Mouse (Mus musculus) large intestine, adult 2 months (tissue): ENCODE results near the gene Hoxb6. TPM values are rescaled to one million over a fixed set of nuclear protein-coding genes. Genes with fewer than 3 reads are reported as not detected.

Source experiments
- DNase-seq: peaks from one replicate; pipeline ENCODE4 v3.0.0-alpha.2; 2012; ENCODE audit warnings: low read depth, low spot score
- WGBS: fragments of 180-500 bp; shearing (Covaris S2); methylation state at CpG from one replicate; pipeline ENCODE4 v1.1.7; 2018; 5-methylcytosine and 5-hydroxymethylcytosine counted together
- polyA plus RNA-seq: library from polyadenylated mRNA; depleted of rRNA; stranded (reverse); fragments of >200 nt; gene quantifications from 2 replicates; pipeline ENCODE4 v1.2.3, GENCODE M21; 2012; rRNA removed

Gene Hoxb6
- polyA plus RNA-seq = 4.7 and 23.1 TPM in 2 replicates

DNA sequence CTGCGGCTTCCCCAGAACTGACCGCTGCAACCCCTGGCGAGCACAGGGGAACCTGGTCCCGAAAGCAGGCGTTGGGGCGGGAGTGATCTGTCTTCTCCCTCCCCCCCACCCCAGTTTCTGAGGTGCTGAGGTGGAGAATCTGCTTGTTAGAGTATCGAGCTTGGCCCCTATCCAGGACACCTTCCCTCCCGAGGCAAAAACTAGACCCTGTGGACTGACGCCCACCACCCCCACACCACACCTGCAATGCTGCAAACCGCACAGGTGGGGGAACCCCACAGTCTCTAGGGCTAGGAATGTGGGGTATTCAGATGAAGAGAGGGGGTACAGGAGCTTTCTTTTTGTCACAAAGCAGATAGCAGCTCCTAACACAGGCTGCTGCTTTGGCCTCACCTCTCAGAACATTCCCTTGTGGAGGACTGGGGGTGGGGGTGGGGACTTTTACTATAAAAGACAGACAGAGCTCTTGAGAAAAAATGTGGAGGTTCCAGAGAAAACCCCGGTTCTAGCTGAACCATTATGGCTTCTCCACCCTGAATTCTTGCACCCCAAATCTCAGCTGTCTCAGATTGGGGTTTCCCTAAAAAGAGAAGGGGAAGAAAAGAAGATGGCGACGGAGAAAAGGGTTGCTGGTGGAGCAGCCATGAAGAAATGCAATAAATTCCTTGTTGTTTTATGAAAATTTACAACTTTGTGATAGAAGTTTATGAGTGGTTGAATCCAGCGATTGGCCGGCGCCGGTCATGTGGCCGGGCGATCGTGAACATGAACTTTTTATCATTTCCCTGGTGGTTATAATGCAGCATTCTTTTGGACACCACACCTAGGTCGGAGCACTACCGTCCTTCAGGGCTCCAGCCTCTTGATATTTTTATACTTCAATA, at the start of gene Hoxb6:
Gene Hoxb6, plus strand, starts transcription at position 796 of the 884 bp plus-strand sequence.
- WGBS = 17% methylated on average over 22 of the region's 22 CpGs
- no peak for DNase-seq

DNA sequence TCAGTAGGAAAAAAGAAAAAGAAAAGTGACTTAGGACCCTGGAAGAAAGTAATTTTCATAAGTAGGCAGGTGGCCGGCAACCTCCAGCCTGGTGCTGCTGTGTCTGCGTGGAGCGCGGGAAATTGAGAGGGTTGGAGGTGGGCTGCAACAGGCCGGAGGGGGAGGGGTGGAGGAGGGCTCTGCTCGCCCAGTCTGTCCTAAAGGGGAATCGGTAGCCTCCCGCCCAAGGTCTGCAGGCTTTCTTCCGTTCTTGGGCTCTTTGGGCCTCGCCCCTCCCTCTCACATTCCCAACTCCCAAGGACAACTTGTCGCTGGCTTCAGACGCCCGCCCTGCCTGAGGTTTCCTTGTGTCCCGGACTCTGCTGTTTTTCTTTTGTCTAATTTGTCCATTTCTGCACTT, 41.4 kb upstream of the Hoxb6 start:
- WGBS = 2% methylated on average over 14 of the region's 14 CpGs
- DNase-seq = no peak

DNA sequence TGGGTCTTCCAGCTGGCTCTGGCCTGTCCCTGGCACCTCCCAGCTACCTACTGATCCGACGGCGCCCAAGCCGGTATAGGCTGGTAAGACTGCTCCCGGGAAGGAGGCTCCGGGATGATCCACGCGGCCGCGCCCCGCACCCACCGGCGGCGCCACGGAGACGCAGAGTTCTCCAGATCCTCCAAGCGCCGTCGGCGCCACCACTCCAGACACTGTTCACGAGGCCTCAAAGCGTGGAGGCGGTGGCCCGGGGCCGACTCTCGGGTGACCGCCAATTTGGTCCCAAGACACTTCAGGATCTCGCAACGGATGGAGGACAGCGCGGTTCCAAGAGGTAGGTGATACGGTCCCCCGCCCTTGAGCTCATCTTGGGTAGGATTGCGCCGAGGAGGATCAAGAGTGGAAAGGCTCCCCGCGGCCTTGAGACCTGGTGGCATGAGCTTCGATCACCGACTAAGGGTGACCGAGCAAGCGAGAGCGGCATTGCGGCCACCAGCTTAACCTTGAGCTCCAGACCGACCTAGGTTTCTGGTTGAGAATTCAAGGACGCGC, 40.7 kb upstream of the Hoxb6 start:
- WGBS = under 1% methylated on average over 46 of the region's 46 CpGs
- DNase-seq = no peak

- 11% methylated on average over 12 of the region's 12 CpGs for WGBS
- DNase-seq = no peak
Measured at GRCm38 (mm10) chr11:96252541-96253120, 39.6 kb upstream of the Hoxb6 start.

- peak; percentile 28 for DNase-seq
- WGBS = 3% methylated on average over 11 of the region's 11 CpGs
Measured at GRCm38 (mm10) chr11:96254221-96254620, 38.1 kb upstream of the Hoxb6 start.

GRCm38 (mm10) chr11:96255111-96255995, 36.9 kb upstream of the Hoxb6 start:
- WGBS = 4% methylated on average over 39 of the region's 39 CpGs

GRCm38 (mm10) chr11:96255996-96256445, 36.3 kb upstream of the Hoxb6 start:
- DNase-seq = no peak
- 9% methylated on average over 14 of the region's 14 CpGs for WGBS

More at GRCm38 (mm10) chr11:96255111-96255995, 36.9 kb upstream of the Hoxb6 start:
- no peak for DNase-seq

DNA sequence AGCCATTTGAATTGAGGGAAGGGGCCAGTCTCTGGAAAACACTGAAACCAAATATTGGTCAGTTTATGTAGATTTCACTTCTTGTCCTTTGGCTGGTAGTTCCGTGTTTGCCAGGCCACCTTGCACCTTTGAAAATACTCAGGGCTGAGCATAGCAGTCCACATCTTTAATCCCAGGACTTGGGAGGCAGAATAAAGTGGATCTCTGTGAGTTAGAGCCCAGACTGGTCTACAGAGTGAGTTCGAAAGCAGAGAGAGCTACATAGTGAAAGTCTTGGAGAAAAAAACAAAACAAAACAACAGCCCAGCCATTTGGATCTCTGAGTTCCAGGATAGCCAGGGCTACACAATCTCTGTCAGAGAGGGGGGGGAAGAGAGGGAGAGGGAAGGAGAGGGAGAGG, 35.1 kb upstream of the Hoxb6 start:
- WGBS = 25% methylated on average over 2 of the region's 2 CpGs
- DNase-seq = no peak

DNA sequence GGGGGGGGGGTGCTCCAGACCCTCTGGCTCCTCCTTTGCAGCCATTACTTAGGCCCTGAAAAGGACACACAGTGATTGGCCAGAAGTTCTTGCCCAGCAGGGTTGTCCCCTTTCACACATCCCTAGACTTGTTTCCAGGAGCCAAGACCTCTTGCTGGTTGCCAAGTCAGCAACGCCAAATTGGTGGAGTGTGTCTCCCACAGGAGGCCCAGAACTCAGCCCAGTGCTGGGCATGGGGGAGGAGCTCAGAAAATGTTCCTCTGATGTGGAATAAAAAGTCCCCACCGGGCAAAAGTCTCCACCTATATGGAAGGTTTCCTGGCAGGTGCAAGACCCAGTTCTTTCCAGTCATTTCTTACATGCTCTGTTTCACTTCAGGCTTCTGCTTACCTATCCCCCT, 33.2 kb upstream of the Hoxb6 start:
- DNase-seq = no peak
- 11% methylated on average over 2 of the region's 2 CpGs for WGBS

DNA sequence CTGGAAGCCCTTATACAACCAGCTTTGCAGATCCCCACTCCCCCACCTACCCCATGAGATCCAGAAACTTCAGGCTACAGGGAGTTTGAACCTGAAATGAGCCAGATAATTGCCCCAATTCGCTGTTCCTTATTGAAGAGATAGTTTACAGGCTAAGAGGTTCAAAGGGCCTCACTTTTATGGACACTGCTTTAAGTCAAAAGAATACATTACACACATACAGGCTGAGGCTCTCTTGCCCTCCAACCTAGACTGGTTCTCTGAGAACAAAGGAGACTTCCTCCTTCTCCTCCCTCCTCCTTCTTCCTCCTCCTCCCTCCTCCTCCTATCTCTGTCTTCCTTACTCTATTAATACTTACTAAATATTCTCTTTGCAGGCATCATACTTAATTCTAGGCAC, 32.8 kb upstream of the Hoxb6 start:
- WGBS = 0% methylated on average over 1 of the region's 1 CpGs
- DNase-seq = peak; percentile 71

DNA sequence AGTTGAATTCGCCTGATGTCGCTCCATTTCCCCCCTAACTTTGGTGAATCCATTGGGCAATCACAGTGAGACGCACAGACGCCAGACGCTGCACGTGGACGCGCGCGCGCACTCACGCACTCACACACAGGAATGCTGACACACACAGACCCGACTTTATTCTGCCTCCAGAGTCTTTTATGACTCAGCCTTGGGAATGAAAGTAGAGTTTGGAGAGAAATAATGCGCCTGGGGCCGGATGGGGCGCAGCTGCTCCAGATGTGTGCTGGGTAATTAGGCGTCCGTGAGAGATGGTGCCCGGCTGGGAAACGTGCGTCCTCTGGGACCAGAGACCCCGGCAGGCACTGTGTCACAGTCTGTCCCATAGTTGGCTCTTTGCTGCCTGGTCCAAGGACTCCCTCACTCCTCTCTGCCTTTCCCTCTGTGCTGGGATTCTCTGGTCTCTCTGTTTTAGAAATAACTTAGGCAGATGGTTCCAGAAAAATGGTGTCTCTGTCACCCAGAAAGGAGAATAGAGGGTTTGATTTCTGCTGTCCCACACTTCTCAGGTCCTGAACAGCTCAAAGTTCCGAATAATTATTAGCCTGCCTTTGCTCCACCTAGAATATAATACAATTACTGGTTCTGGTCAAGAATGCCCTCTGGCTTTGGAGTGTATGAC, 31.8 kb upstream of the Hoxb6 start:
- DNase-seq = peak; percentile 48
- WGBS = 6% methylated on average over 23 of the region's 23 CpGs

DNA sequence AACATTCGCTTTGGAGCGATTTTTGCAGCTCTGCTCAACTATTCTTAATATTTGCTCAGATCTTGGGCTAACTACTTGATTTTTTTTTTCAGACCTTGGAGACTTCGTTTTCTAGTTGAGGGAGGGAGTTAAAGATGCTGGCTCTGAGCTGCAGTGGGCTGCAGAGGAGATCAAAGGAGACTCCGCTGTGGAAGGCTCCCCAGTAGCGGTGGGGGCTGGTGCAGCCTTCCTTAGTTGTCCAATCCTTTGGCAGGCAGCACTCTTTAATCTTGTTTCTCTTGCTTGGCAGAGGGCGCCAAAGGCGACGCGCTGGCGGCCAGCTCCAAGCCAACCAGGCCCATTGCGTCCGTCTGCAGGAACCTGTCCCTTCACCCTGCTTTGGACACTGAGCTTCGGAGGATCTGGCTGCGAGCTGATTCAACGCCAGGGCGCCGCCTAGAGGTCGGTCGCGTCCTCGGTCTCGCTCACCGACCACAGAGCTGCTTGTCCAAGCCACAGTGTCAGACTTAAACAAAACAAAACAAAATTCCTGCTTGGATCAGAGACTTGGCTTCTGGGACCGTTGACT, 30.9 kb upstream of the Hoxb6 start:
- 3% methylated on average over 24 of the region's 24 CpGs for WGBS
- DNase-seq = peak; percentile 67

- WGBS = 18% methylated on average over 6 of the region's 6 CpGs
- DNase-seq = no peak
Measured at GRCm38 (mm10) chr11:96262262-96262830, 29.9 kb upstream of the Hoxb6 start.

- WGBS = 8% methylated on average over 33 of the region's 33 CpGs
Measured at GRCm38 (mm10) chr11:96263636-96264389, 28.5 kb upstream of the Hoxb6 start.

DNA sequence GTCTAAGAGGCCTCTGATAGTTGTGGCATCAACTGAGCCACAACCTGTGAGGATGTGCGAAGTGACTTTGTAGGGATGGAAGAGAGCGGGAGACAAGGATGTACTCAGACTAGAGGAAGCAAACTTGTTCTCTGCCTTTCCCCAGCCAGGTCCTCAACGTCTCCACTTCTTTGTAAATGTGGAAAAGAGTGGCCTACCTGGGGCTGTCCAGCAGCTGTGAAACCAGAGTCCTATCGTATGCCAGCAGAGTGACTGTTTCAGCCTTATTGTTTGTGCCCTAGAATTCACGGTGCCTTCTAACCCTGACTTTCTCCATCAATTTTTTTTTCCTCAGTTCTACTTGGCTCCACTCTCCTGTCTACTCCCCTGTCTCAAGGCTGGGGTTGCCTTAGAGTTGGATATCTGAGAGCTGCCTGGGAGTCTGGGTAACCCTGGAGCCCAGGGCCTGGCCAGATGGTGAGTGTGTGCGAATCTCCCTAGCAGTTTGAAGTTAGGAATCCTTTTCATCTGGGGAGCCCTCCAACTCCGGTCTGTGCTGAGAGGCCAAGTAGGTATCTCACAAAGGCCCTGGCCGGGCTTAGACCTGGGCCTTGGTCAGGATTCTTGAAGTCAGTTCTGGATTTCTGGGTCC, 27.8 kb upstream of the Hoxb6 start:
- 24% methylated on average over 8 of the region's 8 CpGs for WGBS
- no peak for DNase-seq

More at GRCm38 (mm10) chr11:96263636-96264389, 28.5 kb upstream of the Hoxb6 start:
- DNase-seq = no peak

- WGBS = 9% methylated on average over 7 of the region's 7 CpGs
- no peak for DNase-seq
Measured at GRCm38 (mm10) chr11:96265954-96266353, 26.3 kb upstream of the Hoxb6 start.
